Mouse (Mus musculus): Measurements from ENCODE around the gene Lamtor1. TPM values are rescaled to one million over a fixed set of nuclear protein-coding genes. Genes with fewer than 3 reads are reported as not detected.

Lamtor1 gene
- polyA plus RNA-seq, 1 experiment from 2014 or later: 165 TPM

- Histone ChIP-seq H3K4me2 (replicated peaks) (no peak overlapping the region), H3K27me3 (no peaks in the 10 kb centered on the region), H3K9me3 (no peaks in the 10 kb centered on the region), H3K27ac (replicated peaks) (no peak overlapping the region), H3K9ac (replicated peaks) (no peak overlapping the region), H3K36me3 (no peaks in the 10 kb centered on the region), H3K4me1 (no peaks in the 10 kb centered on the region), H3K4me3 (no peak overlapping the region)
- no peak for ATAC-seq (replicated peaks)
- WGBS: 91% methylated on average over 1 of the region's 1 CpGs
These were observed 29.7 kb upstream of the Lamtor1 start for GRCm38 (mm10) chr7:101875978-101876377.

- WGBS: 77% methylated on average over 4 of the region's 4 CpGs
- no peaks in the 10 kb centered on the region for H3K36me3 ChIP-seq
- H3K4me1 ChIP-seq: no peaks in the 10 kb centered on the region
- ATAC-seq (replicated peaks): no peak
- H3K9ac ChIP-seq (replicated peaks): no peak overlapping the region
- H3K9me3 ChIP-seq: no peaks in the 10 kb centered on the region
- H3K4me2 ChIP-seq (replicated peaks): no peak overlapping the region
- no peak overlapping the region for H3K27ac ChIP-seq (replicated peaks)
- no peaks in the 10 kb centered on the region for H3K27me3 ChIP-seq
- H3K4me3 ChIP-seq: no peak overlapping the region
These were observed 24.8 kb upstream of the Lamtor1 start for GRCm38 (mm10) chr7:101880855-101881254.

GRCm38 (mm10) chr7:101882413-101883154 lies 23.1 kb upstream of the Lamtor1 start:
- Histone ChIP-seq H3K4me3 (no peak overlapping the region), H3K4me1 (no peaks in the 10 kb centered on the region), H3K36me3 (no peaks in the 10 kb centered on the region), H3K4me2 (replicated peaks) (no peak overlapping the region), H3K27me3 (no peaks in the 10 kb centered on the region), H3K9me3 (no peaks in the 10 kb centered on the region), H3K9ac (replicated peaks) (no peak overlapping the region), H3K27ac (replicated peaks) (no peak overlapping the region)
- 63% methylated on average over 9 of the region's 9 CpGs for WGBS
- no peak for ATAC-seq (replicated peaks)

- no peak for ATAC-seq (replicated peaks)
- Histone ChIP-seq H3K9ac (replicated peaks) (no peak overlapping the region), H3K27ac (replicated peaks) (no peak overlapping the region), H3K4me1 (no peaks in the 10 kb centered on the region), H3K4me2 (replicated peaks) (no peak overlapping the region), H3K9me3 (no peaks in the 10 kb centered on the region), H3K4me3 (no peak overlapping the region), H3K27me3 (no peaks in the 10 kb centered on the region), H3K36me3 (no peaks in the 10 kb centered on the region)
- 95% methylated on average over 4 of the region's 4 CpGs for WGBS
These were observed 21.5 kb upstream of the Lamtor1 start for GRCm38 (mm10) chr7:101884160-101884559.

GRCm38 (mm10) chr7:101886274-101886673 lies 19.4 kb upstream of the Lamtor1 start:
- H3K36me3 ChIP-seq: no peaks in the 10 kb centered on the region
- no peaks in the 10 kb centered on the region for H3K27me3 ChIP-seq
- H3K4me2 ChIP-seq (replicated peaks): no peak overlapping the region
- H3K27ac ChIP-seq (replicated peaks): no peak overlapping the region
- no peak overlapping the region for H3K4me3 ChIP-seq
- 91% methylated on average over 6 of the region's 6 CpGs for WGBS
- ATAC-seq (replicated peaks): no peak
- no peaks in the 10 kb centered on the region for H3K4me1 ChIP-seq
- H3K9me3 ChIP-seq: no peaks in the 10 kb centered on the region
- no peak overlapping the region for H3K9ac ChIP-seq (replicated peaks)

- Histone ChIP-seq H3K9me3 (no peaks in the 10 kb centered on the region), H3K4me2 (replicated peaks) (no peak overlapping the region), H3K9ac (replicated peaks) (no peak overlapping the region), H3K36me3 (no peaks in the 10 kb centered on the region), H3K27me3 (no peaks in the 10 kb centered on the region), H3K4me1 (no peaks in the 10 kb centered on the region), H3K27ac (replicated peaks) (no peak overlapping the region), H3K4me3 (no peak overlapping the region)
- no peak for ATAC-seq (replicated peaks)
- 88% methylated on average over 4 of the region's 4 CpGs for WGBS
These were observed 17.2 kb upstream of the Lamtor1 start for GRCm38 (mm10) chr7:101888460-101888859.

- WGBS: 43% methylated on average over 9 of the region's 9 CpGs
- no peaks in the 10 kb centered on the region for H3K36me3 ChIP-seq
These were observed 10.0 kb upstream of the Lamtor1 start for GRCm38 (mm10) chr7:101895695-101896094.

GRCm38 (mm10) chr7:101896104-101897066 lies 9.3 kb upstream of the Lamtor1 start:
- Histone ChIP-seq H3K36me3 (no peaks in the 10 kb centered on the region), H3K27me3 (no peaks in the 10 kb centered on the region), H3K4me2 (replicated peaks) (peak overlapping the region; percentile 50), H3K4me1 (peaks cover 19% of the 10 kb centered on the region), H3K27ac (replicated peaks) (peak overlapping the region; percentile 94), H3K4me3 (peak overlapping the region; percentile 63), H3K9me3 (no peaks in the 10 kb centered on the region), H3K9ac (replicated peaks) (peak overlapping the region; percentile 47)
- ATAC-seq (replicated peaks): peak; percentile 99
- under 1% methylated on average over 57 of the region's 57 CpGs for WGBS

More at GRCm38 (mm10) chr7:101895695-101896094, 10.0 kb upstream of the Lamtor1 start:
- Histone ChIP-seq H3K9me3 (no peaks in the 10 kb centered on the region), H3K27ac (replicated peaks) (peak overlapping the region; percentile 94), H3K4me3 (peak overlapping the region; percentile 63), H3K27me3 (no peaks in the 10 kb centered on the region), H3K9ac (replicated peaks) (peak overlapping the region; percentile 47), H3K4me1 (peaks cover 19% of the 10 kb centered on the region), H3K4me2 (replicated peaks) (peak overlapping the region; percentile 41)
- ATAC-seq (replicated peaks): no peak

GRCm38 (mm10) chr7:101900331-101901097 lies 5.2 kb upstream of the Lamtor1 start:
- no peak overlapping the region for H3K9ac ChIP-seq (replicated peaks)
- ATAC-seq (replicated peaks): no peak
- peaks cover 4% of the 10 kb centered on the region; the same call in 1 of the 2 replicates for H3K36me3 ChIP-seq
- H3K4me1 ChIP-seq: peaks cover 18% of the 10 kb centered on the region
- no peaks in the 10 kb centered on the region for H3K27me3 ChIP-seq
- H3K4me2 ChIP-seq (replicated peaks): no peak overlapping the region
- 92% methylated on average over 16 of the region's 16 CpGs for WGBS
- no peaks in the 10 kb centered on the region for H3K9me3 ChIP-seq
- H3K4me3 ChIP-seq: no peak overlapping the region
- H3K27ac ChIP-seq (replicated peaks): no peak overlapping the region

- WGBS: 91% methylated on average over 10 of the region's 10 CpGs
- Histone ChIP-seq H3K36me3 (peaks cover 4% of the 10 kb centered on the region; the same call in 1 of the 2 replicates), H3K27ac (replicated peaks) (no peak overlapping the region), H3K4me3 (no peak overlapping the region), H3K27me3 (no peaks in the 10 kb centered on the region), H3K4me1 (peaks cover 23% of the 10 kb centered on the region), H3K4me2 (replicated peaks) (no peak overlapping the region), H3K9ac (replicated peaks) (no peak overlapping the region), H3K9me3 (no peaks in the 10 kb centered on the region)
- ATAC-seq (replicated peaks): no peak
These were observed 3.7 kb upstream of the Lamtor1 start for GRCm38 (mm10) chr7:101901969-101902368.

GRCm38 (mm10) chr7:101902846-101903245 lies 2.9 kb upstream of the Lamtor1 start:
- Histone ChIP-seq H3K4me2 (replicated peaks) (no peak overlapping the region), H3K9ac (replicated peaks) (no peak overlapping the region), H3K4me1 (peaks cover 23% of the 10 kb centered on the region), H3K9me3 (no peaks in the 10 kb centered on the region), H3K27ac (replicated peaks) (no peak overlapping the region), H3K27me3 (no peaks in the 10 kb centered on the region), H3K36me3 (peaks cover 4% of the 10 kb centered on the region; the same call in 1 of the 2 replicates), H3K4me3 (no peak overlapping the region)
- no peak for ATAC-seq (replicated peaks)
